Mouse (Mus musculus): Measurements from ENCODE around the gene Sdk1.

- TF ChIP-seq ZC3H11A (IDR thresholded peaks at IDR 0.05; ENCODE audit: borderline replicate concordance, low read depth, low read length) (no peak), ZNF384 (IDR thresholded peaks at IDR 0.05; ENCODE audit: low read depth, low read length) (no peak)
Measured at GRCm38 (mm10) chr5:141764111-141764510, 522.8 kb downstream of the Sdk1 start.
